Mouse (Mus musculus) c-Kit-positive CD71-negative TER-119-negative erythroid progenitor cells, embryonic 14.5 days (primary cell): ENCODE results near the gene Rps6ka1.

Experiments
- DNase-seq: peaks from one replicate; pipeline ENCODE4 v3.0.0-alpha.2; 2013; ENCODE audit warnings: low read depth

The Rps6ka1 gene

GRCm38 (mm10) chr4:133820806-133821560, 66.6 kb downstream of the Rps6ka1 start:
- DNase-seq, result no peak

GRCm38 (mm10) chr4:133820166-133820565, 67.4 kb downstream of the Rps6ka1 start:
- no peak for DNase-seq

GRCm38 (mm10) chr4:133817356-133817755, 70.2 kb downstream of the Rps6ka1 start:
- DNase-seq, result no peak

GRCm38 (mm10) chr4:133816504-133816875, 71.1 kb downstream of the Rps6ka1 start:
- no peak for DNase-seq

- DNase-seq, result no peak
Observed at GRCm38 (mm10) chr4:133815635-133816503, 71.7 kb downstream of the Rps6ka1 start.

- DNase-seq, result no peak
Observed at GRCm38 (mm10) chr4:133814804-133815515, 72.6 kb downstream of the Rps6ka1 start.

GRCm38 (mm10) chr4:133813992-133814803, 73.4 kb downstream of the Rps6ka1 start:
- DNase-seq, result peak; percentile 75

GRCm38 (mm10) chr4:133813174-133813991, 74.2 kb downstream of the Rps6ka1 start:
- peak; percentile 92 for DNase-seq

- no peak for DNase-seq
Observed at GRCm38 (mm10) chr4:133804401-133805263, 83.0 kb downstream of the Rps6ka1 start.

GRCm38 (mm10) chr4:133800589-133800988, 87.0 kb downstream of the Rps6ka1 start:
- no peak for DNase-seq
